Mouse (Mus musculus): ENCODE results near the gene Trim14.

The Trim14 gene

DNA sequence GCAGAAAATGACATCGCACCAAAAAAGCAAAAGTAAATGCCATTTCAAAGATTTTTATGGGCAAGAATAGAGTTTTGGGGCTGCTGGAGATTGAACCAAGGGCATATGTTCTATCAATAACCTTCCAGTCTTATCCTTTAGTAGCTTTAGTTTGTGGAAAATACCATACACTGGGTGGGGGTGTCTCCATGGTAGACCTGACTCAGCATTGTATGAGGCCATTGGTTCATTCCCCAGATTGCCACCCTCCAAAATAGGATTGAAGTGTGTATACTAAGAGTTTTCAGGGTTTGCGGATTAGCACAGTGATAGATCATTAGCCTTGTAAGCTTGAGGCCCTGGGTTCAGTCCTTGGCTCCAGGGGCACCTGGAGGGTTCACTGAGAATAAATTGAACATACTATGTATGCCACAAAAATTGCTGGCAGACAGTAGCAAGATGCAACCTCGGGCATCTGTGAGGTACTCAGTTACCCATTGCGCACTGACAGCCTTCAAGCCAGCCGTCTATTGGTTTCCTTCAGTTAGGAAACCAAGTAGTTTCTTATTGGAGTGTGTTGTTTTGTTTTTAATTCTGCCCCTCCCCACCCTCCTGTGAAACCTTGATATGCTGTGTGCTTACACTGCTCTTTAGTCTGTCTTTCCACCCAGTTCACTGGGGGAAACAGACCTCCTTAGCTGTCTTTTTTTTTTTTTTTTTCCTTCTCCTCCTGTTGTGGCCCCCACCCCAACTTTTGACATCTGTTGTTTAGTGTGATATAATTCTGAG, 81.7 kb downstream of the Trim14 start:
- Histone ChIP-seq H3K4me1 (replicated peaks; ENCODE audit: low read depth, low read length) (peaks cover 73% of the 10 kb centered on the region), H3K36me3 (ENCODE audit: insufficient read depth, low read length) (peaks cover 55% of the 10 kb centered on the region), H3K9me3 (ENCODE audit: low read length) (no peaks in the 10 kb centered on the region), H3K27me3 (ENCODE audit: insufficient read depth, low read length) (no peaks in the 10 kb centered on the region), H3K4me3 (replicated peaks; ENCODE audit: low read length) (peak overlapping the region; percentile 91)
- TF ChIP-seq NANOG (IDR thresholded peaks at IDR 0.05; ENCODE audit: borderline replicate concordance, low read length) = no peak
- no peak for TF ChIP-seq POU5F1 (IDR thresholded peaks at IDR 0.05; ENCODE audit: borderline replicate concordance, low read length)
- TF ChIP-seq CTCF (conservative IDR thresholded peaks at IDR 0.05; ENCODE audit: low read length) = no peak

GRCm38 (mm10) chr4:46452855-46453719, 82.9 kb downstream of the Trim14 start:
- peak overlapping the region; percentile 91 for H3K4me3 ChIP-seq (replicated peaks; ENCODE audit: low read length)
- TF ChIP-seq NANOG (IDR thresholded peaks at IDR 0.05; ENCODE audit: borderline replicate concordance, low read length) = no peak
- no peak for TF ChIP-seq CTCF (conservative IDR thresholded peaks at IDR 0.05; ENCODE audit: low read length)
- TF ChIP-seq POU5F1 (IDR thresholded peaks at IDR 0.05; ENCODE audit: borderline replicate concordance, low read length) = no peak
- H3K9me3 ChIP-seq (ENCODE audit: low read length) = no peaks in the 10 kb centered on the region
- peaks cover 44% of the 10 kb centered on the region for H3K36me3 ChIP-seq (ENCODE audit: insufficient read depth, low read length)
- H3K4me1 ChIP-seq (replicated peaks; ENCODE audit: low read depth, low read length) = peaks cover 71% of the 10 kb centered on the region
- no peaks in the 10 kb centered on the region for H3K27me3 ChIP-seq (ENCODE audit: insufficient read depth, low read length)

DNA sequence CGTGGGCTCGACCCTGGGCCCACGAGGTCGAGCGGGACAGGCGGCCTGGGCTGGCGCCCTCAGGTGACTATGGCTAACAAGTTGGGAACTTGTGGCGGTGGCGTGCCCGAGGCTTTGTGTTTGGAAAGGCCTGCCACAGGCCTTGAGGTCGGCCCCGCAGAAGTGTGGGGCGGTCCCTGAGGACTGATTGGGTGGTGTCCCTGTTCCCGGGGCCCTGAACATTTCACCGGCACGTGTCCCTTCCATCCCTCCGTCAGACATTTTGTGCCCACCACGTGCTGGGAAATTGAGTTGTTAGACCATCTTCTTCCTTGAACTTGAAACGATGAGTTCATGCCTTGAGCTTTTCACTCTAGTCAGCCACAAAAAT, 83.5 kb downstream of the Trim14 start:
- H3K4me3 ChIP-seq (replicated peaks; ENCODE audit: low read length) = peak overlapping the region; percentile 91
- H3K4me1 ChIP-seq (replicated peaks; ENCODE audit: low read depth, low read length) = peaks cover 65% of the 10 kb centered on the region
- H3K9me3 ChIP-seq (ENCODE audit: low read length) = no peaks in the 10 kb centered on the region
- H3K36me3 ChIP-seq (ENCODE audit: insufficient read depth, low read length) = peaks cover 37% of the 10 kb centered on the region
- H3K27me3 ChIP-seq (ENCODE audit: insufficient read depth, low read length) = no peaks in the 10 kb centered on the region
- TF ChIP-seq POU5F1 (IDR thresholded peaks at IDR 0.05; ENCODE audit: borderline replicate concordance, low read length) = no peak
- TF ChIP-seq NANOG (IDR thresholded peaks at IDR 0.05; ENCODE audit: borderline replicate concordance, low read length) = no peak
- TF ChIP-seq CTCF (conservative IDR thresholded peaks at IDR 0.05; ENCODE audit: low read length) = no peak

DNA sequence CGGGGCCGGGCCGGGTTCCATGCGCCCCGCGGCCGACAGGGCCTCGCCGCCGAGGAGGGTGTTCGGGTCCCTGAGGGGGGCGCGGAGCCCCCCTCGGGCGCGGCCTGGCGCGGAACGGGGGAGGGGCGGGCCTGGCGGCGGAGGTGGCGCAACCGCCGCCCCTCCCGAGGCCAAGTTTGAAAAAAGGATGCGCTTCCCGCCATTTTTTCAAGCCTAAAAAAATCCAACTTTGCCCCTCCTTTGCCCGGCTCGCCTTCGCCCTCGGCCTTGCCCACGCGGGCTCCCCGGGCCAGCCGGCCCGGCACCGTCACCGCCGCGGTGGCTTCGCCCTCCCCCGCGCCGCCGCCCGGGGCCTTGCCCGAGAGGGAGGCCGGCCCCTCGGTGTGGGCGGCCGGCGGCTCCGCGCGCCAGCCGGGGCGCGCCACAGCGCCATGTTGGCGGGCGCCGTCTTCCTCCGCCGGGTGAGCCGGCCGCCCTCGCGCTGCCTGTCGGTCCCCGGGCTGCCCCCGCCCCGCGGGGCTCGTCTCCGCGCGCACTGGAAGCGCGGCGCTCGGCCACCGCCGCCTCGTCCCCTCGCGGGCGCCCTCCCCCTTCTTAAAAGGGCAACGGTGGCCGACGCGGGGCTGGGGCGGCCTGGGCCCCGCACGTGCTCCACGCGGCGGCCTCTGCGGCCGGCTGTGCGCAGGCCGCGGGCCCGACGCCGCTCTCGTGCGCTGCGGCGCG, 84.0 kb downstream of the Trim14 start:
- H3K4me3 ChIP-seq (replicated peaks; ENCODE audit: low read length) = peak overlapping the region; percentile 91
- H3K36me3 ChIP-seq (ENCODE audit: insufficient read depth, low read length) = peaks cover 32% of the 10 kb centered on the region
- no peaks in the 10 kb centered on the region for H3K9me3 ChIP-seq (ENCODE audit: low read length)
- no peaks in the 10 kb centered on the region for H3K27me3 ChIP-seq (ENCODE audit: insufficient read depth, low read length)
- TF ChIP-seq NANOG (IDR thresholded peaks at IDR 0.05; ENCODE audit: borderline replicate concordance, low read length) = no peak
- H3K4me1 ChIP-seq (replicated peaks; ENCODE audit: low read depth, low read length) = peaks cover 59% of the 10 kb centered on the region

GRCm38 (mm10) chr4:46451240-46451757, 84.6 kb downstream of the Trim14 start:
- Histone ChIP-seq H3K9me3 (ENCODE audit: low read length) (no peaks in the 10 kb centered on the region), H3K4me1 (replicated peaks; ENCODE audit: low read depth, low read length) (peaks cover 53% of the 10 kb centered on the region), H3K27me3 (ENCODE audit: insufficient read depth, low read length) (no peaks in the 10 kb centered on the region), H3K4me3 (replicated peaks; ENCODE audit: low read length) (peak overlapping the region; percentile 91), H3K36me3 (ENCODE audit: insufficient read depth, low read length) (peaks cover 26% of the 10 kb centered on the region)
- TF ChIP-seq NANOG (IDR thresholded peaks at IDR 0.05; ENCODE audit: borderline replicate concordance, low read length) (no peak), CTCF (conservative IDR thresholded peaks at IDR 0.05; ENCODE audit: low read length) (no peak), POU5F1 (IDR thresholded peaks at IDR 0.05; ENCODE audit: borderline replicate concordance, low read length) (no peak)

DNA sequence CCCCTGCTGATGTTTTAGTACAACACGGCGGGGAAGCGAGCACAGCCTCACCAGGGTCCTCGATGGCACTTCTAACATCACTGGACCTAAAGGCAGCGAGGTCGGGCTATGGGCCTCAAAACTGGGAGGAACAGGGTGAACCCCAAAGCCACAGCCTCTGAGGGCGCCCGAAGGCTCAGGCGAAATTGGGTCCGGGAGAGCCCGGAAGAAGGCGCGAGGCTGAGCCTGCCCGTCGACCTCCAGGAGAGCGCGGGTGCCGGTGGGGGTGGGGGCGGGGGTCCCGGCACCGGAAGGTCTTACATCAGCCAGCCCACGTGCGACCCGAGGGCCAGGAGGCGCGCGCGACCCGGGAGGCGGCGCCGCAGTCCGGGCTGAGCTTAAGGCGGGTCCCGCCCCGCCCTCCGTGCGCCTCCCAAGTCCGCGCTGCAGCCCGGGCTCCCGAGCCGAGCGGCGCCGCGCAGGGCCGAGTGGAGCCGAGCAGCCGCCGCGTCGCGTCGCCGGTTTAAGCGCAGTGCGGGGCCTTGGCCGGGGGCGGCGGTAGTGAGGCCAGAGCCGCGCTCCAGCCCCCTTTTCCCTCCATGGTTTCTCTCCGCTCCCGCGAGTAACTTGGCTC, 85.3 kb downstream of the Trim14 start, which contains the start of gene Anp32b:
Gene Anp32b (plus strand): TSS at position 384 of the 613 bp plus-strand sequence.
- TF ChIP-seq POU5F1 (IDR thresholded peaks at IDR 0.05; ENCODE audit: borderline replicate concordance, low read length) = no peak
- no peak for TF ChIP-seq CTCF (conservative IDR thresholded peaks at IDR 0.05; ENCODE audit: low read length)
- TF ChIP-seq NANOG (IDR thresholded peaks at IDR 0.05; ENCODE audit: borderline replicate concordance, low read length) = no peak
- peaks cover 19% of the 10 kb centered on the region for H3K36me3 ChIP-seq (ENCODE audit: insufficient read depth, low read length)

DNA sequence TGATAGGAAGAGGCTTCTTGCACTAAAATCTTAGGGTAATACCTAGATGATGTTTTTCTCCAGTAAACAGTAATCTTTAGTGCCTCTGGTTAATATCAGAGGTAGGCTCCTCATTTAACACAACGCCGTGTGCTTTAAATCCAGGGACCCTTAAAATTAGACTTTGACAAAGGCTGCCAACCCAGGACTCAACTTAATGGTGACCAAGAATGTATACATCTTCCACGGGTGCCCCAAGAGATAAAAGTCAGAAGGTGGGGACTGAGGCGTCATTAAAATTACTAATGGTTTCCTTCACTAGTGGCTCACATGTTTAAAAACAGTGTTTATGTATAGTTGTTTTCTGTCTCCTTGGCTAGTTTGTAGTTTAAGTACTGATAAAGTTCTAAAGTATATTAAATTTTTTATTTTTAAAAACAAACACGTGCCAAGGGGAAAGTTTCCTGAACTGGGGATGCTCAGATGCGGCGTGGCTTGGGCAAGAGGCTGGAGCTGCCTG, 85.9 kb downstream of the Trim14 start:
- TF ChIP-seq NANOG (IDR thresholded peaks at IDR 0.05; ENCODE audit: borderline replicate concordance, low read length) (no peak), CTCF (conservative IDR thresholded peaks at IDR 0.05; ENCODE audit: low read length) (no peak), POU5F1 (IDR thresholded peaks at IDR 0.05; ENCODE audit: borderline replicate concordance, low read length) (no peak)
- no peaks in the 10 kb centered on the region for H3K9me3 ChIP-seq (ENCODE audit: low read length)

More for the DNA sequence above, 85.3 kb downstream of the Trim14 start, which contains the start of gene Anp32b:
- peaks cover 51% of the 10 kb centered on the region for H3K4me1 ChIP-seq (replicated peaks; ENCODE audit: low read depth, low read length)
- no peaks in the 10 kb centered on the region for H3K9me3 ChIP-seq (ENCODE audit: low read length)
- H3K27me3 ChIP-seq (ENCODE audit: insufficient read depth, low read length) = no peaks in the 10 kb centered on the region
- peak within 1 kb of the TSS; percentile 91 for H3K4me3 ChIP-seq (replicated peaks; ENCODE audit: low read length)

More for the DNA sequence above, 85.9 kb downstream of the Trim14 start:
- H3K27me3 ChIP-seq (ENCODE audit: insufficient read depth, low read length) = no peaks in the 10 kb centered on the region
- H3K36me3 ChIP-seq (ENCODE audit: insufficient read depth, low read length) = peaks cover 13% of the 10 kb centered on the region
- peak overlapping the region; percentile 91 for H3K4me3 ChIP-seq (replicated peaks; ENCODE audit: low read length)
- H3K4me1 ChIP-seq (replicated peaks; ENCODE audit: low read depth, low read length) = peaks cover 51% of the 10 kb centered on the region
